Mouse (Mus musculus): Measurements from ENCODE around the gene Med14. TPM values are rescaled to one million over a fixed set of nuclear protein-coding genes. Genes with fewer than 3 reads are reported as not detected.

Gene Med14
- 17.8 and 24.8 TPM in 2 replicates for polyA plus RNA-seq (2014; fragmentation: Nextera tagmentation; extraction: Ambion mirVana)

DNA sequence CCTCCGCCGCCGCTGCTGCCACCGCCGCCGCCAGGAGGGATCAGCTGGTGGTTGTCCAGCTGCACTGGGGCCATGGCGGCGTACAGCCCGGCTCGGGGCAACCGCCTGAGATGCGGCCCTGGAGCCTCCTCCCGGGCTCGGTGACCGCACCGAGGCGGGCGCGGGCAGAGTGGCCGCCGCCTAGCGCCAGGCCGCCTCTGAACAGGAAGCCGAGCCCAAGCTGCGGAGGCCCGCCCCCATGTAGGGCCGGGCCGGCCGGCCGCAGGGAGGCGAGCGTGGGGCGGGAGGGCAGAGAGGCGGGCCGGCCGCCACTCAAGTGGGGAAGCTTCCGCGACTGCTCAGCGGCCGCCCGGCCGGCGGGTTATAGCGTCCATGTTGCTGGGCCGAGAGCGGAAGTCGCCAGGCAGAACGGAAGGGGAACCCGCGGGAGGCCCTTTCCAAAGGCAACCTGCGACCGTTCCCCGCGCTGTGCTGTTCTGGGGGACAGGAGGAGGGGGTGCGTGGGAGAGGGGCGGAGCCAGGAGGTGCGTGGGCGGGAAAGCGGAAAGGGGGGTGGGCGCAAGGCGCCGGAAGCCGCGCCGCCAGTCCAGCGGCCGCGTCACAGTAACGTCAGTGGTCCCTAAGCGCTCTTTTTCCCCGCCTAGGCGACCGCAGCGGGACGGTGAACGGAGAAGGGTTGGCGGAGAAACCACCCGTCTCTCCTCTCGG lies at the start of gene Med14:
Gene Med14, minus strand, starts transcription at position 448 of the 708 bp plus-strand sequence.
- H3K9me3 ChIP-seq (ENCODE audit: control insufficient read depth, low read length): no peaks in the 10 kb centered on the region
- H3K36me3 ChIP-seq (ENCODE audit: control insufficient read depth, insufficient read depth, low read length): no peaks in the 10 kb centered on the region
- WGBS: 10% methylated on average over 68 of the region's 79 CpGs
- peak; percentile 92 for DNase-seq
- H3K27ac ChIP-seq (replicated peaks; ENCODE audit: low read depth, low read length): peak within 1 kb of the TSS; percentile 94
- peak within 1 kb of the TSS; percentile 62 for H3K4me2 ChIP-seq (ENCODE audit: low read length)
- no peaks in the 10 kb centered on the region for H3K27me3 ChIP-seq (ENCODE audit: control insufficient read depth, insufficient read depth, low read length)
- H3K9ac ChIP-seq (replicated peaks; ENCODE audit: low read length): peak within 1 kb of the TSS; percentile 74
- peak; percentile 95 for ATAC-seq (ENCODE audit: low FRiP score, low TSS enrichment)
- peak within 1 kb of the TSS; percentile 57 for H3K4me3 ChIP-seq (replicated peaks; ENCODE audit: low read depth, low read length)
- H3K4me1 ChIP-seq (ENCODE audit: control insufficient read depth, insufficient read depth, low read length): peaks cover 4% of the 10 kb centered on the region; the same call in 1 of the 2 replicates

DNA sequence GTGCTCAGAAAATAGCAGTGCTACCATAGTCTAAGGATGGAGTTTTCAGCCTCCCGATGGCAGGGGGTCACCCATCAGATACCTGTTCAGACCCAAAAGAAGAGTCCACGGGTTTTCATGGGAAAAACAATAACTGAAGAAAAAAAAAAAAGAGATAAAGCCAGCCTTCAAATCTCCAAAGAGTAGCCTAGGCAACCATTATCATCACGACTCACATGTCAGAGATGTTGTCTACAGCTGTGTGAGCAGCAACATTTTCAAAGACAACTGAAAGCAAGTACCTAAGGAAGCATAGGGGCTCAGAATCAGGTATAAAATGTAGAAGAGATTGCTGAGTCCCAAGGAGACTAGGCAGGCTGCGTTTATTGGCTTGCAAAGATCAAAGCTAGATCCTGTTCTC lies 38.7 kb upstream of the Med14 start:
- no peaks in the 10 kb centered on the region for H3K9me3 ChIP-seq (ENCODE audit: control insufficient read depth, low read length)
- no peak overlapping the region for H3K4me3 ChIP-seq (replicated peaks; ENCODE audit: low read depth, low read length)
- no peak for ATAC-seq (ENCODE audit: low FRiP score, low TSS enrichment)
- WGBS: 63% methylated on average over 4 of the region's 4 CpGs
- H3K27ac ChIP-seq (replicated peaks; ENCODE audit: low read depth, low read length): no peak overlapping the region
- no peaks in the 10 kb centered on the region for H3K27me3 ChIP-seq (ENCODE audit: control insufficient read depth, insufficient read depth, low read length)
- no peaks in the 10 kb centered on the region for H3K36me3 ChIP-seq (ENCODE audit: control insufficient read depth, insufficient read depth, low read length)
- no peak overlapping the region for H3K9ac ChIP-seq (replicated peaks; ENCODE audit: low read length)
- DNase-seq: no peak
- H3K4me1 ChIP-seq (ENCODE audit: control insufficient read depth, insufficient read depth, low read length): no peaks in the 10 kb centered on the region
- H3K4me2 ChIP-seq (ENCODE audit: low read length): no peak overlapping the region

DNA sequence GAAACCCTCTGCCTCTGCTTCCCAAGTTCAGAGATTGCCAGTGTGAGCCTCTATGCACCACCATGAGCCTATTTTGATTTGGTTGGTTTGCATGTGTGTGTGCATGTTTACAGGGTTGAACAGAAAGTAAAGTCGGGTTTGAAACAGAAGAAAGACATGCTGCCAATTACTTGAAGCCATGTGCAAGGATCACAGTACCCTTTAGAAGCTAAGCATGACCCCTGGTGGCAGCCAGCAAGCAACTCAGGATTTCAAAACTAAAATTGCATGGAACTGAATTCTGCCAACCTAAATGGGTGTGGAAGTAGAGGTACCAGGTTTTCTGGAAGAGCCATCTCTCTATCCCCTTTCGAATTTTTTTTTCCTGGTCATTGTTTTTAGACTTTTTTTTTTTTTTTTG lies 33.0 kb upstream of the Med14 start:
- Histone ChIP-seq H3K36me3 (ENCODE audit: control insufficient read depth, insufficient read depth, low read length) (no peaks in the 10 kb centered on the region), H3K4me1 (ENCODE audit: control insufficient read depth, insufficient read depth, low read length) (no peaks in the 10 kb centered on the region), H3K9ac (replicated peaks; ENCODE audit: low read length) (no peak overlapping the region), H3K4me2 (ENCODE audit: low read length) (no peak overlapping the region), H3K4me3 (replicated peaks; ENCODE audit: low read depth, low read length) (no peak overlapping the region), H3K9me3 (ENCODE audit: control insufficient read depth, low read length) (no peaks in the 10 kb centered on the region), H3K27me3 (ENCODE audit: control insufficient read depth, insufficient read depth, low read length) (no peaks in the 10 kb centered on the region), H3K27ac (replicated peaks; ENCODE audit: low read depth, low read length) (no peak overlapping the region)
- no peak for ATAC-seq (ENCODE audit: low FRiP score, low TSS enrichment)
- WGBS: 59% methylated on average over 2 of the region's 2 CpGs
- DNase-seq: peak; percentile 27

DNA sequence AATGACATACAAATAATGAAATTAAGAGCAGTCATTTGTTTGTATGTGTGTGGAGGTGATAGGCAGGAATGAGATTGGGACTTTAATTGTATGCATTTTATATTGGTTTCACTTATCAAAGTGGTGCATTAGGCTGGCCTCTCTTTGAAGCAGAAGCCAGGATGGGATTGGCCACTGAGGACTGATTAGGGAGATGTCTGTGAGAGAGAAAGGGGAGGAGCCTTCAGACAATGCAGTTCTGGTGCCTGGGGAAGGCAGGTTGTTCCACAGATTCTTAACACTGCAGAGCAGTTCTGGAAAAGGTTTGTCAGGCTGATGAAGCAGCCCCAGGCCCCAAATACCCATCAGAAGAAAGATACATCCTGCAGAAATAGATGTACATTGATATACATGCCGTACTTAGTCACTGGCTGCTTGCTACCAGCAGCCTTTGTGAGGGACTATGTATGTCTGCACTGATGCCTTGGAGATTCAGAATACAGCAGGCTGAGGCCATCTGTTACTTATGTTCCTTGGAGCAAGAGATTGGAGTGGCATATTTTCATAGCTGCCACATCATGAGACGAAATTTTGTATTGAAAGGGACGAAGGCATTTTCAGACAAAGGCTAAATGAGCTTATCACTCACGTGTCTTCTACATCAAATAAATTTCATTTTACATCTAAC lies 29.9 kb upstream of the Med14 start:
- no peak overlapping the region for H3K9ac ChIP-seq (replicated peaks; ENCODE audit: low read length)
- H3K4me1 ChIP-seq (ENCODE audit: control insufficient read depth, insufficient read depth, low read length): no peaks in the 10 kb centered on the region
- peak; percentile 80; the same call in 1 of the 2 replicates for ATAC-seq (ENCODE audit: low FRiP score, low TSS enrichment)
- H3K27ac ChIP-seq (replicated peaks; ENCODE audit: low read depth, low read length): peak overlapping the region; percentile 77
- H3K36me3 ChIP-seq (ENCODE audit: control insufficient read depth, insufficient read depth, low read length): no peaks in the 10 kb centered on the region
- H3K4me3 ChIP-seq (replicated peaks; ENCODE audit: low read depth, low read length): no peak overlapping the region
- no peaks in the 10 kb centered on the region for H3K9me3 ChIP-seq (ENCODE audit: control insufficient read depth, low read length)
- DNase-seq: peak; percentile 64
- no peaks in the 10 kb centered on the region for H3K27me3 ChIP-seq (ENCODE audit: control insufficient read depth, insufficient read depth, low read length)
- no peak overlapping the region for H3K4me2 ChIP-seq (ENCODE audit: low read length)
- 57% methylated on average over 4 of the region's 4 CpGs for WGBS

DNA sequence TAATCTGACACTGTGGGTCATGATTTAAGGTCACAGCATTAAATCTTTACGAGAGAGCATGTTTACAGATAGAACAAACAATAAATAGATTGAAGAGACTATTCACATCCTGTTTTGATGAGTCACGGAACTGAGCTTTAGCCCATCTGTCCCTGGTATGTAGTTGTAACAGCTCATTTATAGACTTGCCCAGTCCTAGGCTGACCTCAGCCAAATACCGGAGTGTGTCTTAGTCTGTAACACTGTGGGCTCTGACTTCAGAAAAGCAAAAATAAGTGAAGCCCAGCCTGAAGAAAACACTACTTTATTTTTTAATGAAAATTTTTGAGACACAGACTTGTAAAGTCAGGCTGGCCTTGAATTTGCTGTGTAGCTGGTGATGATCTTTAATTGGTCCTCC lies 11.4 kb upstream of the Med14 start:
- ATAC-seq (ENCODE audit: low FRiP score, low TSS enrichment) (no peak), DNase-seq (no peak)
- Histone ChIP-seq H3K4me3 (replicated peaks; ENCODE audit: low read depth, low read length) (no peak overlapping the region), H3K4me2 (ENCODE audit: low read length) (no peak overlapping the region), H3K9ac (replicated peaks; ENCODE audit: low read length) (no peak overlapping the region), H3K4me1 (ENCODE audit: control insufficient read depth, insufficient read depth, low read length) (no peaks in the 10 kb centered on the region), H3K9me3 (ENCODE audit: control insufficient read depth, low read length) (no peaks in the 10 kb centered on the region), H3K27ac (replicated peaks; ENCODE audit: low read depth, low read length) (no peak overlapping the region), H3K27me3 (ENCODE audit: control insufficient read depth, insufficient read depth, low read length) (no peaks in the 10 kb centered on the region), H3K36me3 (ENCODE audit: control insufficient read depth, insufficient read depth, low read length) (no peaks in the 10 kb centered on the region)
- 79% methylated on average over 3 of the region's 3 CpGs for WGBS

DNA sequence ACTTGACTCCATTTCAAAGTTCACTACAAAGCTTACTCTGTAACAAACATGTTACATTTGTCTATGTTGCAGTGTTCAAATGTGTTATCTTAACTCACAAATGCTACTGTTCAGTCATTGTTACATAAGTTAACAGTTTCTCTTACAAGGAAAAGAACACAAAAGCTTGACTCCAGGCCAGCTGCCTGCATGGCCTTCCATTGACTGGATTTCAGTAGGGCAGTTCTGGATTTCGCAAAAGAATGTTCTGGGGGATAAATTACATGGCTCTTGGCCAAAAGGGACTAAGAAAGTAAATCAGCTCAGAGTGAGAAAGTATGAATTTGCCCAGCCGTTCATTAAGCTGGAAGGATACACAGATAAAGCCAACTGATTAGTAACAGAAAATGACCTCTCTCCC lies 9.7 kb upstream of the Med14 start:
- Histone ChIP-seq H3K27ac (replicated peaks; ENCODE audit: low read depth, low read length) (no peak overlapping the region), H3K9ac (replicated peaks; ENCODE audit: low read length) (no peak overlapping the region), H3K4me1 (ENCODE audit: control insufficient read depth, insufficient read depth, low read length) (no peaks in the 10 kb centered on the region), H3K4me3 (replicated peaks; ENCODE audit: low read depth, low read length) (no peak overlapping the region), H3K4me2 (ENCODE audit: low read length) (no peak overlapping the region), H3K9me3 (ENCODE audit: control insufficient read depth, low read length) (no peaks in the 10 kb centered on the region), H3K27me3 (ENCODE audit: control insufficient read depth, insufficient read depth, low read length) (no peaks in the 10 kb centered on the region), H3K36me3 (ENCODE audit: control insufficient read depth, insufficient read depth, low read length) (no peaks in the 10 kb centered on the region)
- 63% methylated on average over 2 of the region's 2 CpGs for WGBS
- ATAC-seq (ENCODE audit: low FRiP score, low TSS enrichment): no peak
- no peak for DNase-seq

DNA sequence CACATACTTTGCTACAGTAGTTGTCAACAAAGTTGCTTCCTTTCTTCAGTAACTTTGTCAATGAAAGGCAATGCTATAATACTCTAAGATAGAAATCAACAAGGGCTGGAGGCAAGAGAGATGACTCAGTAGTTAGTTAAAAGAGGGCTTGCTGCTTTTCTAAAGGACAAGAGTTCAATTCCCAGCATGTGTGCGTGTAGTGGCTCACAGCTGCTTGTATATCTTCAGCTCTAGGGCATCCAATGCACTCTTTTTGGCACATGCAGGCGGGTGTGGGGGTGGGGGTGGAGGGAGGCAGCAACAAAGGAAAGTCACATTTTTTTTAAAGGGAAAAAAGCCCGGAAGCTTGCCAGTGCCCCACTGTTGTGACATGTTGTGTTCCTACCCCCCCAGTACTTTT lies 6.7 kb upstream of the Med14 start:
- no peak overlapping the region for H3K27ac ChIP-seq (replicated peaks; ENCODE audit: low read depth, low read length)
- no peaks in the 10 kb centered on the region for H3K27me3 ChIP-seq (ENCODE audit: control insufficient read depth, insufficient read depth, low read length)
- WGBS: 49% methylated on average over 3 of the region's 3 CpGs
- H3K4me1 ChIP-seq (ENCODE audit: control insufficient read depth, insufficient read depth, low read length): no peaks in the 10 kb centered on the region
- DNase-seq: no peak
- no peak for ATAC-seq (ENCODE audit: low FRiP score, low TSS enrichment)
- H3K4me2 ChIP-seq (ENCODE audit: low read length): no peak overlapping the region
- H3K9ac ChIP-seq (replicated peaks; ENCODE audit: low read length): no peak overlapping the region
- no peak overlapping the region for H3K4me3 ChIP-seq (replicated peaks; ENCODE audit: low read depth, low read length)
- no peaks in the 10 kb centered on the region for H3K36me3 ChIP-seq (ENCODE audit: control insufficient read depth, insufficient read depth, low read length)
- H3K9me3 ChIP-seq (ENCODE audit: control insufficient read depth, low read length): no peaks in the 10 kb centered on the region

DNA sequence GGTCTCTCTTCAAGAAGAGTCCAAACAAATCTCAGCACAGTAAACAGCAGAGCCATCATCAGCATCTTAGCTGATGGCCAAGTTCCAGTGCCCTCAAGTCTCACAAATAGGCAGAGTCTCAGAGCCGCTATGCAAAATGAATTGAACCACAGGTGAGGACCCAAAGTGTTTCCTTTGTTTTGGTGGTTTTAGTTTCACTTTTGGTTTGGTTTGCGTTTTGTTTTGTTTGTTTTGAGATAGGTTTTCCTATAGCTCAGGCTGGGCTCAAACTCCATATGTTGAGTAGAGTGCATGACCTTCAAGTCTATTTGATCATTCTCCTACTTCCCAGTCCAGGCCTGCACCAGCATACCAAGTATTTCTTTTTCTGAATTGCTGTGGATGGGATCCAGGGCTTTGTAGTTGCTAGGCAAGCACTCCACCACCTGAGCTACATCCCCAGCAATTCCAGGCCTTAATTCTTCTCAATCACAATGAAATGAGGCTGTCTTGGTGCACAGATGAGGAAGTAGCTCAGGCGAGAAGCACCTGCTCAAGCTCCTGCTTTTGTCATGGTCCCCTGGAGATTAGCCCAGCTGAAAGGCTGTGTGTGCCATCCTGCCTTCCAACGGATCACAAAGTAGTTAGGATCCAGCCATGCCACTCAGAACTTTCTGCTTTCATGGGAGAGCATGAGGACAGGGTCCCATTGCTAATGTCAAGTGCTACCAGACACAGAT lies 5.1 kb upstream of the Med14 start:
- Histone ChIP-seq H3K9me3 (ENCODE audit: control insufficient read depth, low read length) (no peaks in the 10 kb centered on the region), H3K36me3 (ENCODE audit: control insufficient read depth, insufficient read depth, low read length) (no peaks in the 10 kb centered on the region), H3K27me3 (ENCODE audit: control insufficient read depth, insufficient read depth, low read length) (no peaks in the 10 kb centered on the region), H3K9ac (replicated peaks; ENCODE audit: low read length) (no peak overlapping the region), H3K4me2 (ENCODE audit: low read length) (no peak overlapping the region), H3K4me3 (replicated peaks; ENCODE audit: low read depth, low read length) (no peak overlapping the region), H3K27ac (replicated peaks; ENCODE audit: low read depth, low read length) (no peak overlapping the region), H3K4me1 (ENCODE audit: control insufficient read depth, insufficient read depth, low read length) (no peaks in the 10 kb centered on the region)
- ATAC-seq (ENCODE audit: low FRiP score, low TSS enrichment) (no peak), DNase-seq (no peak)
- 70% methylated on average over 4 of the region's 4 CpGs for WGBS

Measured in midbrain, embryonic 14.5 days (tissue).